Mouse (Mus musculus) adrenal gland, postnatal 4 days (tissue): Measurements from ENCODE around the gene Slc51a. TPM values are rescaled to one million over a fixed set of nuclear protein-coding genes. Genes with fewer than 3 reads are reported as not detected.
"Not testable (repeated sequence)": the region's sequence is repeated elsewhere in the genome, so short reads cannot be mapped to it uniquely, and the experiment has no call there.

Experiments used
- DNase-seq, 2 experiments: peaks; one replicate each; pipeline ENCODE4 v3.0.0; 2021 to 2022; ENCODE audit warnings: low spot score in 2 of 2, mixed read lengths in 2 of 2
- total RNA-seq, 2 experiments: library from RNA; stranded (reverse); gene quantifications; 2 replicates each; pipeline ENCODE4 v1.2.3; 2021

Gene Slc51a
- total RNA-seq, 2 experiments from 2014 or later: 1.4 TPM; not detected in 1

GRCm38 (mm10) chr16:32510399-32511337 is 23.0 kb upstream of the Slc51a start:
- DNase-seq: no peak

- DNase-seq: no peak
Measured at GRCm38 (mm10) chr16:32509066-32509942, 21.6 kb upstream of the Slc51a start.

DNA sequence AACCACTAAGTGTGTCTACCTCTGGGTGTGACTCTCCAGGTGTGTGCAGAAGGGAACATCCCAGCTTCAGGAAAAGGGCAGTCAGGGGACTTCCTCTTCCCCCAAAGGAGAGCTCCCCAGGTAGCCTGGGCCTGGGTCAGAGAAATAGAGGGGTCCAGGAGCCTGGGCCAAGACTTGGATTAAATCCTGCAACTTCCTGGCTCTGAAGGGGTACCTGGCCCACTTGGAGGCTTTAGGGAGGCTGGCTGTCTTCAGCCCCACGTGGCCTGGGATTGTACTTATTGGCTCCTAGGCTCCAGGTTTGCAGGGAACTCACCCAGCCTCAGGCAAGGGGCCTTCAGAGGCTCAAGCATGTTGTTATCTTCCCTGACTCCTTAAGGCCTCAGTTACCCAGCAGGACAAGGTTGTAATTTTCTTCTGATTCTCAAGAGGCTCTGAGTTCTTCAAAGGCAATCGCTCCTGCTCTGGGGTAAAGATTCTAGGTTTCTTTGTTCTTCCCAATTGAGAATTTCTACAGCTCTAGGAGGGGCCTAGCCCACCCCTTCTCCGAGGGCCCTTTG is 20.9 kb upstream of the Slc51a start:
- DNase-seq: no peak

GRCm38 (mm10) chr16:32508035-32508434 is 20.4 kb upstream of the Slc51a start:
- DNase-seq: no peak

GRCm38 (mm10) chr16:32507407-32507806 is 19.7 kb upstream of the Slc51a start:
- DNase-seq: peak in 1 of 2 experiments; percentile 40

DNA sequence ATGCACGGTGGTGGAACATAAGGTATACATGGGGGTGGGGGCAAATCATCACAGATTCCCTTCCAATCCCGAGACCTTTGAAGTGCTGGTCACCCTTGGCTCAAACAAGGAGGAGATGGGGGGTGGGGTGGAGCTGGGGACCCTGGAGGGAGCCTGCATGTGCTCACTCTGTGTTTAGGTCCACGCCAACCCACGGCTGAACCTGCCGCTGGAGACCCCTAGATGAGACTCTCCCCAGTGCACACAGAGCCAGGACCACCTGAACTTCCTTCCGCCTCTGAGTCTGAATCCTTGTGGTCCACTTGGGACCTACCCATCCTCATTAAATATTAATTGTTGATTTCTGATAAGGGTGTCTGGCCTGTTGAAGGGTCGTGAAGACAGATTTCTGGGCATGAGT is 19.2 kb upstream of the Slc51a start:
- no peak for DNase-seq

GRCm38 (mm10) chr16:32506298-32506697 is 18.6 kb upstream of the Slc51a start:
- no peak for DNase-seq

- no peak for DNase-seq
Measured at GRCm38 (mm10) chr16:32503633-32504032, 16.0 kb upstream of the Slc51a start.

GRCm38 (mm10) chr16:32502621-32503335 is 15.1 kb upstream of the Slc51a start:
- DNase-seq: no peak

GRCm38 (mm10) chr16:32501459-32501858 is 13.8 kb upstream of the Slc51a start:
- DNase-seq: no peak

GRCm38 (mm10) chr16:32499430-32500037 is 11.9 kb upstream of the Slc51a start:
- DNase-seq: peak; percentile 73 to 86

DNA sequence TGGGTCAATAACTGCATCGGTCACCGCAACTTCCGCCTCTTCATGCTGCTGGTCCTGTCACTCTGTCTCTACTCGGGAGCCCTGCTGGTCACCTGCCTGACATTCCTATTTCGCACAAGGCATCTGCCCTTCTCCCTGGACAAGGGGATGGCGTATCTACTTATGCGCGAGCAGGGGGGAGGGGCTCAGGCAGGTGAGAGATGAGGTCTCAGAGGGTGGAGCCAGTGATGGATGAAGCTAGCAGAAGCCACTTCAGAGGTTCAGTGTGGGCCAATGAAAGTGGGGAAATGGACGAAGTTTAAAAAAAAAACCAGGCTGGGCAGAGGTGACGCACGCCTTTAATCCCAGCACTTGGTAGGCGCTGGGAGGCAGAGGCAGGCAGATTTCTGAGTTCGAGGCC is 11.3 kb upstream of the Slc51a start:
- no peak for DNase-seq

- DNase-seq: no peak
Measured at GRCm38 (mm10) chr16:32495965-32496364, 8.3 kb upstream of the Slc51a start, which contains the start of gene Zdhhc19. Gene Zdhhc19 (plus strand): TSS chr16:32496265.

DNA sequence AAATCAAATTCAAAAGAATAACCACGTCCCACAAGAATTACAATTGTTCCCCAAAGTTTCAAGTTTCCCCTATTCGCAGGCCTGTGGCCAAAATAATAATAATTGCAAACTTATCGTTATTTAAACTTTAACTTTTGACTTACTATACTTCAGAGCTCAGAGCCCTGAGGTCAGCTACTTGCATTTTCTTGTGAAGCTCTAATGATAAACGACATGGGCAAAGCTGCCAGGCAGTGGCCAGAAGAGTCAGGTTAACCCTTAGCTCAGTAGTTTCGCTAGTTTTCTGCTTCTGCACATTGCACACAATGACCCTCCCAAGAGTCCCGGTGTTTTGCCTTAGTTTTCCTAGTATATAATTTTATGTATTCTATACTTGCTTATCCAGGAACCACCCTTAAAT is 6.7 kb upstream of the Slc51a start:
- not testable (repeated sequence) for DNase-seq

DNA sequence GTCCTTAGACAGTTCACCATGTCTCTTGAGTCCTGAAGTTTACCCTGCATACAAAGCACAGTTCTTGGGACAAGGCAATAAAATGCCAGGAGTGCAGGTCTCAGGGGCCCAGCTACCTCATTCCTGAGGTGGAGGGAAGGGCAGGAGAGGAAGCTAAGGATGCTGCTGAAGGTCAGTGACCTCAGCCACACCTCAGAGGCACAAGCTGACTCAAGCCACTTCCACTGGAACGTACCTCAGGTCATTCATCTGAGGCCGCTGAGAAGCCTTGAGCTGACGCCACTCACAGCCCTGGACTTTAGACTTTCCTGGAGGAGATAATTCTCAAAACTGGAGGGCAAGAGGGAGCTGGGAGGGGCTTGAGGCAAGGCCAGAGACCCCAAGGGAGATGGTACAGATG is 1.3 kb upstream of the Slc51a start:
- no peak for DNase-seq

DNA sequence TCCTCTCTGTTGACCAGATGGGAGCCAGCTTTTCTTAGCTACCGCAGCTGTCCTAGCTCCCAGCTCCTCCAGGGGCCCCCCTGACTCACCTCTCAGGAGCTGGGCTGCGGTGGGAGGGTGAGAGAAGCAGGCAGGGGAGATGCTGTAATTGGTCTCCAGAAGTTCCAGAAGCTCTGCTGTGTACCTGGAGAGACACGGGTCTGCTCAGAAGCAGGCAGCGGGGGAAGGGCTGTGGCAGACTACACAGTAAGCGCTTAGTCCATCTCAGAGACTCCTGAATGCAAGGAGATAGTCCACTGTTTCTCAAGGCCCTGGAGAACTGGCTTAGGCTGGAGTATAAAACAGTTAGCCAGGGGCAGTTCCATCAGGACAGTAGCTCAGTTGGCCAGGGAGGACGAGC is 1.6 kb downstream of the Slc51a start:
- no peak for DNase-seq

DNA sequence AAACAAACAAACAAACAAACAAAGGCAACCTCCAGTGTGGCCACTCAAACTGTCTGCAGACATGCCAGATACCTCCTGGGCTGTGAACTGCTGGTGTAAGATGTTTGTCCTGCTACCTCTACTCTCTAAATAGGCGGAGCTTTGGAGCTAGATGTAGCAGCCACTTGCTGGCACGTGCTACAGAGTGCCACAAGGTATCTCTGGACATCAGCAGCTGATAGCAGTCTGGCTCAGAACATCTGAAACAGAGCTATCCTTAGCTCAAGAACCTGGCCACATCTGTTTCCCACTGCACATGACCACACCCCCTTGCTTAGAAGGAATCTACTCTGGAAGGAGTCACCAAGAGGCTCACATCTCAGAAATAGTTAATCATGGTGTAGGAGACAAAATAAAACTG is 2.5 kb downstream of the Slc51a start:
- DNase-seq: no peak

- DNase-seq: no peak
Measured at GRCm38 (mm10) chr16:32484431-32484871, 3.2 kb downstream of the Slc51a start.

GRCm38 (mm10) chr16:32479415-32479814 is 8.3 kb downstream of the Slc51a start:
- DNase-seq: no peak

GRCm38 (mm10) chr16:32477315-32477714 is 10.4 kb downstream of the Slc51a start:
- DNase-seq: no peak
